Mouse (Mus musculus) CH12.LX (cell line): ENCODE results near the gene Olfr1026. TPM values are rescaled to one million over a fixed set of nuclear protein-coding genes. Genes with fewer than 3 reads are reported as not detected.

Experiments used
- DNase-seq: peaks from one replicate; pipeline ENCODE4 v3.0.0-alpha.2; 2013; ENCODE audit errors: extremely low read depth
- H3K27ac ChIP-seq: 2 replicates; pipeline ENCODE4 v1.5.1; 2012; ENCODE audit warnings: low read depth, mild to moderate bottlenecking, control low read depth, moderate library complexity; ENCODE audit not compliant: insufficient read depth
- H3K27me3 ChIP-seq: replicated peaks from 2 replicates; pipeline ENCODE3; 2012; ENCODE audit warnings: inconsistent platforms
- H3K36me3 ChIP-seq, 2 experiments: replicated peaks in 1 of 2; 2 replicates each; pipeline versions ENCODE3 to v1.6.1; 2012; ENCODE audit warnings: inconsistent platforms in 1 of 2, low read length in 1 of 2, mild to moderate bottlenecking in 1 of 2, mixed read lengths in 1 of 2, moderate library complexity in 1 of 2; ENCODE audit not compliant: control insufficient read depth in 1 of 2, insufficient read depth in 1 of 2
- H3K4me1 ChIP-seq, 2 experiments: 2 replicates each; pipeline ENCODE4 v1.6.1; 2012; ENCODE audit warnings: inconsistent platforms in 1 of 2, moderate library complexity in 1 of 2; ENCODE audit not compliant: insufficient read depth in 2 of 2, control insufficient read depth in 1 of 2
- H3K4me2 ChIP-seq: 2 replicates; pipeline ENCODE4 v1.6.1; 2012; ENCODE audit warnings: low read depth, mild to moderate bottlenecking, control low read depth; ENCODE audit not compliant: poor library complexity, insufficient read depth, severe bottlenecking
- H3K4me3 ChIP-seq, 3 experiments: fragments of 150-350 bp in 1 of 3; sonication (generic) in 1 of 3; replicated peaks in 1 of 3; 2 replicates each; pipeline versions ENCODE3 to v1.5.1; 2011 to 2012; ENCODE audit warnings: low read depth in 2 of 3, low read length in 2 of 3, mild to moderate bottlenecking in 2 of 3, moderate library complexity in 2 of 3, control low read depth in 1 of 3, improper control_type of control experiment in 1 of 3, inconsistent platforms in 1 of 3, mixed read lengths in 1 of 3; ENCODE audit not compliant: poor library complexity in 1 of 3
- H3K79me2 ChIP-seq: replicated peaks from 2 replicates; pipeline ENCODE4 v1.6.1; 2012; ENCODE audit warnings: mild to moderate bottlenecking, moderate library complexity; ENCODE audit not compliant: control insufficient read depth, poor library complexity, insufficient read depth, severe bottlenecking; ENCODE audit errors: extremely low read depth
- H3K9ac ChIP-seq: 2 replicates; pipeline ENCODE4 v1.6.1; 2012; ENCODE audit warnings: low read depth, mild to moderate bottlenecking, control low read depth, moderate library complexity; ENCODE audit not compliant: insufficient read depth
- H3K9me3 ChIP-seq: replicated peaks from 2 replicates; pipeline ENCODE3; 2012; ENCODE audit warnings: low read length, inconsistent platforms, mixed read lengths
- BHLHE40 ChIP-seq: IDR thresholded peaks from 2 replicates; pipeline ENCODE4 v1.6.1; 2011; ENCODE audit warnings: mild to moderate bottlenecking, low read depth, low read length, improper control_type of control experiment
- CHD1 ChIP-seq: IDR thresholded peaks from 2 replicates; pipeline ENCODE4 v1.6.1; 2012; ENCODE audit warnings: low read depth, low read length, improper control_type of control experiment, inconsistent platforms
- CHD2 ChIP-seq: IDR thresholded peaks from 2 replicates; pipeline ENCODE4 v1.6.1; 2011; ENCODE audit warnings: low read length, improper control_type of control experiment
- CTCF ChIP-seq, 2 experiments: IDR thresholded peaks in 1 of 2; conservative IDR thresholded peaks in 1 of 2; 2 replicates each; pipeline ENCODE4 v1.5.1; 2011 to 2012; ENCODE audit warnings: low read depth in 2 of 2, low read length in 2 of 2, improper control_type of control experiment in 1 of 2, inconsistent platforms in 1 of 2, mild to moderate bottlenecking in 1 of 2, moderate library complexity in 1 of 2
- ELF1 ChIP-seq: IDR thresholded peaks from 2 replicates; pipeline ENCODE4 v1.6.1; 2014; ENCODE audit warnings: low read depth, mild to moderate bottlenecking, inconsistent platforms, low read length, improper control_type of control experiment
- ETS1 ChIP-seq: conservative IDR thresholded peaks from 2 replicates; pipeline ENCODE4 v1.6.1; 2012; ENCODE audit warnings: low read depth, mild to moderate bottlenecking, inconsistent platforms, low read length, improper control_type of control experiment, moderate library complexity
- GABPA ChIP-seq: IDR thresholded peaks from 2 replicates; pipeline ENCODE4 v1.6.1; 2012; ENCODE audit warnings: low read depth, low read length, improper control_type of control experiment, inconsistent platforms; ENCODE audit not compliant: insufficient replicate concordance
- JUN ChIP-seq: IDR thresholded peaks from 2 replicates; pipeline ENCODE4 v1.6.1; 2011; ENCODE audit warnings: low read depth, mild to moderate bottlenecking, low read length, improper control_type of control experiment, moderate library complexity; ENCODE audit not compliant: insufficient read depth
- JUND ChIP-seq: conservative IDR thresholded peaks from 2 replicates; pipeline ENCODE4 v1.6.1; 2011; ENCODE audit warnings: low read depth, low read length, improper control_type of control experiment
- KAT2A ChIP-seq: IDR thresholded peaks from 2 replicates; pipeline ENCODE4 v1.6.1; 2012; ENCODE audit warnings: low read length, improper control_type of control experiment, inconsistent platforms; ENCODE audit not compliant: insufficient replicate concordance
- MAZ ChIP-seq: IDR thresholded peaks from 2 replicates; pipeline ENCODE4 v1.6.1; 2012; ENCODE audit warnings: low read depth, mild to moderate bottlenecking, inconsistent platforms, low read length, improper control_type of control experiment, moderate library complexity
- MEF2A ChIP-seq: IDR thresholded peaks from 2 replicates; pipeline ENCODE4 v1.6.1; 2014; ENCODE audit warnings: low read depth, mild to moderate bottlenecking, inconsistent platforms, low read length, improper control_type of control experiment, borderline replicate concordance
- MXI1 ChIP-seq: IDR thresholded peaks from 2 replicates; pipeline ENCODE4 v1.6.1; 2011; ENCODE audit warnings: mild to moderate bottlenecking, low read depth, low read length, improper control_type of control experiment
- MYC ChIP-seq: IDR thresholded peaks from 2 replicates; pipeline ENCODE4 v1.6.1; 2011; ENCODE audit warnings: low read depth, mild to moderate bottlenecking, improper control_type of control experiment, low read length
- NRF1 ChIP-seq: IDR thresholded peaks from 2 replicates; pipeline ENCODE4 v1.6.1; 2014; ENCODE audit warnings: low read depth, mild to moderate bottlenecking, inconsistent platforms, low read length, improper control_type of control experiment, moderate library complexity
- POLR2A ChIP-seq: IDR thresholded peaks from 2 replicates; pipeline ENCODE4 v1.6.1; 2011; ENCODE audit warnings: low read depth, mild to moderate bottlenecking, improper control_type of control experiment, low read length
- POLR2AphosphoS2 ChIP-seq: IDR thresholded peaks from 2 replicates; pipeline ENCODE4 v1.6.1; 2011; ENCODE audit warnings: low read depth, low read length, improper control_type of control experiment
- SMC3 ChIP-seq: IDR thresholded peaks from 2 replicates; pipeline ENCODE4 v1.6.1; 2011; ENCODE audit warnings: low read depth, low read length, improper control_type of control experiment
- TBP ChIP-seq: conservative IDR thresholded peaks from 2 replicates; pipeline ENCODE4 v1.6.1; 2011; ENCODE audit warnings: low read depth, low read length, improper control_type of control experiment
- TCF12 ChIP-seq: IDR thresholded peaks from 2 replicates; pipeline ENCODE4 v1.6.1; 2014; ENCODE audit warnings: low read depth, mild to moderate bottlenecking, inconsistent platforms, low read length, improper control_type of control experiment
- USF1 ChIP-seq: IDR thresholded peaks from 2 replicates; pipeline ENCODE4 v1.6.1; 2014; ENCODE audit warnings: low read depth, mild to moderate bottlenecking, inconsistent platforms, low read length, improper control_type of control experiment
- USF2 ChIP-seq: conservative IDR thresholded peaks from 2 replicates; pipeline ENCODE4 v1.6.1; 2011; ENCODE audit warnings: low read depth, low read length, improper control_type of control experiment
- ZKSCAN1 ChIP-seq: IDR thresholded peaks from 2 replicates; pipeline ENCODE4 v1.6.1; 2012; ENCODE audit warnings: low read depth, inconsistent platforms, low read length, improper control_type of control experiment, borderline replicate concordance
- dilution Hi-C: fragments of 300-500 bp; cut with MboI; formaldehyde crosslinking; loops from 2 replicates; pipeline ENCODE4 v1.14.3; 2020; ENCODE audit warnings: low sequenced_read_pairs; ENCODE audit not compliant: extremely low pct_unique_long_range_greater_than_20kb, extremely low pct_ligation_motif_present
- in situ Hi-C: fragments of 300-500 bp; cut with MboI; formaldehyde crosslinking; loops from 3 replicates; pipeline ENCODE4 v1.14.3; 2019; ENCODE audit warnings: low sequenced_read_pairs, low pct_ligation_motif_present, low pct_unique_long_range_greater_than_20kb, mixed read lengths
- polyA plus RNA-seq: library from polyadenylated mRNA; unstranded; fragments of >175 nt; gene quantifications from 2 replicates; pipeline ENCODE4 v1.2.1, GENCODE M21; 2012; ENCODE audit warnings: low read depth; ENCODE audit not compliant: insufficient read length
- total RNA-seq, 2 experiments: library from RNA; depleted of rRNA; stranded (reverse); fragments of 300-350 nt in 1 of 2; fragments of >200 nt in 1 of 2; gene quantifications; 2 replicates each; pipeline ENCODE4 v1.2.3; 2012 to 2014

Olfr1026 gene
- total and polyA plus RNA-seq, 3 experiments, result not detected

DNA sequence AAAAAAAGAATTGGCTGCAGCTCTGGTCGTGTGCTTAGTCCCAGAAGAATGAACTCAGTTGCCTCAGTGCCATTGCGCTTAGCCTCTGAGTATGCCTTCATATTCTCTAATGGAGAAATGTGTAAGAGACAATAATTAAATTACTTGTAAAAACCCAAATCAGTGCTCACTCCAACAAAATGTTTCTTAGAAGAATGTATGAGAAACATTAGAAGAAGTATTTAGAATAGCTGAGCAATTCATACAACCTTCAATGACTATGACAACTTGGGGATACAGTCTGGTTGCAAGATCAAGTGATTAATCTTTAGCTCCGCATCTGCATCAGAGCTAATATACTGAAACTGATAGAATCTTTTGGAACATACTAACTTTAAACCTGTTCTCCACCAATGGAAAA, 16.4 kb upstream of the Olfr1026 start, which contains the start of gene Olfr1024:
Gene Olfr1024 (minus strand): TSS at position 101 of the 400 bp plus-strand sequence.
- dilution Hi-C loops, result no loop called here

DNA sequence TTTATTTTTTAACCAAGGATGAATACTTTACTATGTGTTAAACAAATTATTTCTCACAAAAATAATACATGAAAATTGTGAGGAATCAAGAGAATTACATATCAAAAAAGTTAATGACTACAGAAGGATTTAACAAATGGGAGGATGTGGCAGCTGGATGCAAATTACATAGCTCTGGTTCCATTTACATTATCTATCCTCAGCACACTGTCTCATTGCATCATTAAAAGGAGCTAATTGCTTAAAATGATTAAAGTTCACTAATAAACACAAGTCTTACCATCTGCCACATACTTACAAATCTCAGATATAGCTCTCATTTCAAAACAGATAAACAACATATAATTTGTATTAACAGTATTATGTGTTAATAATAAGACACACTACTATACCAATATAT, 8.2 kb upstream of the Olfr1026 start:
- H3K9me3 ChIP-seq, result peaks cover 11% of the 10 kb centered on the region
- no peaks in the 10 kb centered on the region for H3K27me3 ChIP-seq
- no peak for TF ChIP-seq JUND
- H3K79me2 ChIP-seq, result no peaks in the 10 kb centered on the region
- H3K4me1 ChIP-seq, result no peaks in the 10 kb centered on the region
- H3K27ac ChIP-seq, result no peak overlapping the region
- H3K4me3 ChIP-seq, result no peak overlapping the region
- no peak for DNase-seq
- dilution Hi-C loops, result no loop called here
- H3K36me3 ChIP-seq, result no peaks in the 10 kb centered on the region
- in situ Hi-C loops, result no loop called here
- H3K9ac ChIP-seq, result no peak overlapping the region
- no peak overlapping the region for H3K4me2 ChIP-seq

More for the DNA sequence above, 16.4 kb upstream of the Olfr1026 start, which contains the start of gene Olfr1024:
- no peaks in the 10 kb centered on the region for H3K79me2 ChIP-seq
- H3K36me3 ChIP-seq, result no peaks in the 10 kb centered on the region
- H3K4me1 ChIP-seq, result no peaks in the 10 kb centered on the region
- H3K27ac ChIP-seq, result no peak within 1 kb of the TSS
- DNase-seq, result no peak
- in situ Hi-C loops, result no loop called here
- H3K9ac ChIP-seq, result no peak within 1 kb of the TSS
- H3K4me2 ChIP-seq, result no peak within 1 kb of the TSS
- no peaks in the 10 kb centered on the region for H3K27me3 ChIP-seq
- no peak for TF ChIP-seq SMC3
- no peak for TF ChIP-seq JUN
- TF ChIP-seq CTCF (conservative IDR thresholded peaks at IDR 0.05 in 1 of 2, IDR thresholded peaks at IDR 0.05 in 1 of 2; ENCODE audit: low read depth in 2 of 2, low read length in 2 of 2), result no peak
- no peak for TF ChIP-seq NRF1
- no peak for TF ChIP-seq USF2
- TF ChIP-seq, all 38 proteins: peak for 0
- Histone ChIP-seq H3K4me3 (no peak within 1 kb of the TSS), H3K9me3 (peaks cover 25% of the 10 kb centered on the region)

DNA sequence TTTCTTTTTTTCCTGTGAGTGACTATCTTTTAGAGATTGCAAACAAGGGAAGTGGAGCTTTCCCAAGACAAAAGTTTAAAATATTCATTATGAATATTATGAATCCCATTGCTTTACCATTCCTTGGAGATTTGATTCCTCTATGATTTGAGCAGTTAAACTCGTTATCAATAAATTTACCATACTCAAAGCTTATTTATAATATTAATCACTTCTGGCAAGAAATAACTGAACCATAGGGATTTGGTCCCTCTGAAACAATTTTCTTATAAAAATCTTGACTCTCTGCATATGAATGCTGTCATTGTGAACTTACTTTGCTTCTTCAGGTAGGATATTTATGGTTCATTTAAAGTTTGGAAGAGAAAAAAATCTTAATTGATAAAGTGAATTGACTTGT, 6.5 kb upstream of the Olfr1026 start, which contains the start of gene Olfr1025-ps1:
Gene Olfr1025-ps1 (plus strand): TSS at position 301 of the 400 bp plus-strand sequence.
- Histone ChIP-seq H3K4me3 (no peak within 1 kb of the TSS), H3K79me2 (no peaks in the 10 kb centered on the region), H3K9ac (no peak within 1 kb of the TSS), H3K36me3 (no peaks in the 10 kb centered on the region), H3K9me3 (peaks cover 7% of the 10 kb centered on the region), H3K27me3 (no peaks in the 10 kb centered on the region), H3K27ac (no peak within 1 kb of the TSS), H3K4me1 (no peaks in the 10 kb centered on the region)
- in situ Hi-C loops, result no loop called here
- TF ChIP-seq USF2, result no peak
- TF ChIP-seq ZKSCAN1, result no peak
- TF ChIP-seq USF1, result no peak
- no peak for TF ChIP-seq BHLHE40
- TF ChIP-seq ETS1, result no peak
- TF ChIP-seq CHD2, result no peak
- no peak for TF ChIP-seq MXI1
- no peak for TF ChIP-seq TCF12
- TF ChIP-seq POLR2AphosphoS2, result no peak
- TF ChIP-seq MAZ, result no peak
- TF ChIP-seq POLR2A, result no peak
- TF ChIP-seq KAT2A, result no peak
- TF ChIP-seq CHD1, result no peak
- TF ChIP-seq GABPA, result no peak
- no peak for TF ChIP-seq ELF1
- no peak for TF ChIP-seq TBP
- TF ChIP-seq CTCF (conservative IDR thresholded peaks at IDR 0.05 in 1 of 2, IDR thresholded peaks at IDR 0.05 in 1 of 2; ENCODE audit: low read depth in 2 of 2, low read length in 2 of 2), result no peak
- TF ChIP-seq MEF2A, result no peak
- no peak for TF ChIP-seq MYC
- TF ChIP-seq, all 38 proteins: peak for 0
- no peak within 1 kb of the TSS for H3K4me2 ChIP-seq
- dilution Hi-C loops, result no loop called here
- no peak for DNase-seq
